Mouse (Mus musculus) ES-CJ7 (cell line): Measurements from ENCODE around the gene Gdnf.

ENCODE experiments used
- DNase-seq: peaks from one replicate; pipeline ENCODE4 v3.0.0; 2011; ENCODE audit warnings: low read depth, low spot score

The Gdnf gene

DNA sequence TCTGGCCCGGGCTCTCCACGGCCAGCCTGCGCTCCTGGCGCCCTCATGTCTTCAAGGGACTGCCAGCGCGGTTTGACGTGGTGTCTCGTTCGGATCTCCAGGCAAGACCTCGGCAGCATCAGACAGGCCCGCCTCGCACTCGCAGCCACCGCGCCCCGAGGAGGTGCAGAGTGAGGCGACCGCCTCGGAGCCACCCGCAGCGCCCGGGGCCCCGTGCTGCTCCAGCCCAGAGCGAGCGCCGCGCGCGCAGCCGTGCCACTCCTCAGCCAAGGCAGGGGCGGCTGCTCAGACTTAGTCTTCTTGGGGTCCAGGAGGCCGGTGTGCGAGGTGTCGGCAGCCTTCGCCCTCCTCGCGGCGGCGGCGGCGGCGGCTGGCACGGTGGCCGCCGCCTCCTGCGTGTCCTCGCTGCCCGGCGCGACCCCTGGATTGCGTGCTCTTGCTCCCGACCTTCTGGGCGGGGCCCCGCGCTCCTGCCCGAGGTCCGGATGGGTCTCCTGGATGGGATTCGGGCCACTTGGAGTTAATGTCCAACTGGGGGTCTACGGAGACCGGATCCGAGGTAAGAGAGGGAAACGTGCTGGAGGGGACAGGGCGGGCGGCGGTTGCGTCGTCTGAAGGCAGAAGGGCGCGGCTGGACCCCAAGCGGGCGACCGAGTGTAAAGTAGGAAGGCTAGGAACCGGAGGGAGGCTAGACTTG lies at the start of gene Gdnf:
Gdnf (plus strand) TSS at position 291 of the 697 bp plus-strand sequence.
- DNase-seq, result peak; percentile 33

DNA sequence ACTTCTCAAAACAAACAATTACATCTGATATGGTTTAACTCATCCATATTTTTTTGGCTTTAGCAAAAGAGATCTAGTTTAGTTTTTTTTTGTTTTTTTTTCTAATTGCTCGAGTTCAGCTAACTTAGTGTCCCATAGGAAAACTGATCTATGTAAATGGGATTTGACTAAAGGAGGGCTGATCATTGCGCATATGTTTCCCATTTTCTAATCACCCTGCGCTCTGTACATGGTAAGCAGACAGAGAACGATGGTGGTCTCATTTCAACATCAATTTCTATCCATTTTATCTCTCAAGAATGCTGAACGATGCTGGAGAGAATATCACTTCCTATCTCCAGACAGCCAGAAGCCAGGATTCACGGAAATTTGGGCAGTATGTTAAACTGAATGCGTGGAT lies 43.5 kb upstream of the Gdnf start:
- DNase-seq, result no peak

GRCm38 (mm10) chr15:7772983-7773382 lies 37.7 kb upstream of the Gdnf start:
- DNase-seq, result no peak

DNA sequence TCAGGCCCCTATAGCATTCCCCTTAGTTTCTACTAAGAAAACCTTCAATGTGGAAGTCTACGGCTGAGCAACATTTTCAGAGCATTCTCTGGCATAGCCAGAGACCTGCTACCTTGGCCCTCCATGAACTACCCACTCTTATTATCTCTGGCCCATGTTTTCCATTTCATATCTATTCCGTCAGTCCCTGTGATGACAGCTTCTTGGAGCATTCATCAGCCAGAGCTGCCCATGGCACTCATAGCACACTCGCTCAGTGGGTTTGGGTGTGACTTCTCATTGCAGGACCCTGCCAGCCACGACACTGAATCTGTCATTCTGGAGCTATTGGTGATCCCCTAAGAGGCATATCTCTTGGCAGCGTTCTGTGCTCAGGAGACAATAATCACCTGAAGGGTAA lies 29.1 kb upstream of the Gdnf start:
- no peak for DNase-seq

GRCm38 (mm10) chr15:7809841-7810391 lies 730 bp upstream of the Gdnf start:
- DNase-seq, result peak; percentile 41

DNA sequence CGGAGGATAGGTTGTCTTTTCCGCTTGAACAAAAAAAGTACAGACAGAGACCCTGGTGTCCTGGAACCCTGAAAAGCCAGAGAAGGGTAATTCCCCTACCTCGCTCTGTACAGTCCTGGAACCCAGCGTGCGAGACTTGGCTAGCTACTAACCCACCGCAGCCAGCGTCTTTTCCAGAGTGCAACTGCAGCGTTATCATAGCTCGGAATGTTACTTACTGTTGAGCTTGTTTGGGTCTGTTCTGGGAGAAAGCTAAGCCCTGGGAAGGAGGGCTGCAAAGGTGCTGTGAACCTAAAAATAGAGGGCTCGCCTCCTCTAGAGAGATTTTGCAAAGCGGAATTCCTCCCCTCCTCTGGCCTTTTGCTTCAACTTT lies 593 bp downstream of the Gdnf start:
- DNase-seq, result peak; percentile 23

GRCm38 (mm10) chr15:7811856-7812733 lies 1.4 kb downstream of the Gdnf start:
- peak; percentile 43 for DNase-seq

- DNase-seq, result peak; percentile 75
Observed at GRCm38 (mm10) chr15:7812872-7813530, 2.4 kb downstream of the Gdnf start.

GRCm38 (mm10) chr15:7813531-7814370 lies 3.1 kb downstream of the Gdnf start:
- DNase-seq, result peak; percentile 16

DNA sequence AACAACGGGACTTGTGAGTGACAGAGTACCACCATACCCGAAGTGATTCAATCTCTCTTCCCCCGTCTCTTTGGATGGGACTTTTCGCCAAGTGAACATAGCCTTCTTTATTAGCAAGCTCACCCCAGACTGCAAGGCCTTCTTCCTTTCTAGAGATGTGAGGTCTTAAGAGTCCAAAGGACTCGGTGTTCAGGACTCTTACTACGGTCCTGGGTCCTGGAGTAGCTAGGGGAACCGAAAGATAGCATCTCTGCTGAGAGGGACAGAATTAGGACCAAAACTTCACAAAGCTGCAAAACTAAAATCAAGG lies 3.7 kb downstream of the Gdnf start:
- DNase-seq, result no peak

GRCm38 (mm10) chr15:7814917-7815316 lies 4.3 kb downstream of the Gdnf start:
- DNase-seq, result no peak

DNA sequence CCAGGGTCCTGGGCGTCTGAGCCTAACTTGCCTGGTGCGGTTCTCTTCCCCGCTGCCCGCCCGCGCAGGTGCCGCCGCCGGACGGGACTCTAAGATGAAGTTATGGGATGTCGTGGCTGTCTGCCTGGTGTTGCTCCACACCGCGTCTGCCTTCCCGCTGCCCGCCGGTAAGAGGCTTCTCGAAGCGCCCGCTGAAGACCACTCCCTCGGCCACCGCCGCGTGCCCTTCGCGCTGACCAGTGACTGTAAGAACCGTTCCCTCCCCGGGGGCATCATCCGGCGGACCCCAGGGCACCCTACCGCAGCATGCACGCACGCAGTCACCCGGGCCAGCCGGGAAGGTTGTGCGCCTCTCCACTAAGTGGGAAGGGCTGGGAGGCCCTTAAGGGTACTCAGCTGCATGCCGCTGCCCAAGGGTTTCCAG lies 4.9 kb downstream of the Gdnf start:
- no peak for DNase-seq

GRCm38 (mm10) chr15:7823886-7824285 lies 13.2 kb downstream of the Gdnf start:
- no peak for DNase-seq

DNA sequence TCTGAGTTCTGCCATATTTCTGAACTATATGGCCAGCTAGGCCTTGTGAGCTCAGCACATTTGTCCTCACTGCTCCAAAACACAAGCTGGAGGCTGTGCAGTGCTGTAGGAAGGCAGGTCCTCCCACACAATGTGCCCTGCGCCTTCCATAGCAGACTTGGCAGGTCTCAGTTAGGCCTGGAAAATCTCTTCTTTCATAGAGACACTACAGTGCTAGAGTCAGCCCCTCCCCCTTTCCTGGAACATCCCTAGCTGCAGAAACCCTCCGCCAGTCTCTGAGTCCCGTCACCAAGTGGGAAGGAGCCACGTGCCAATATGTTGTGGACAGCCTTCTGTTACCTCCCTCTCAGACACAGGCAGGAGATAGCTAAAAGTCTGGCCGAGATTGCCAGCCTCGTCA lies 14.9 kb downstream of the Gdnf start:
- DNase-seq, result no peak

DNA sequence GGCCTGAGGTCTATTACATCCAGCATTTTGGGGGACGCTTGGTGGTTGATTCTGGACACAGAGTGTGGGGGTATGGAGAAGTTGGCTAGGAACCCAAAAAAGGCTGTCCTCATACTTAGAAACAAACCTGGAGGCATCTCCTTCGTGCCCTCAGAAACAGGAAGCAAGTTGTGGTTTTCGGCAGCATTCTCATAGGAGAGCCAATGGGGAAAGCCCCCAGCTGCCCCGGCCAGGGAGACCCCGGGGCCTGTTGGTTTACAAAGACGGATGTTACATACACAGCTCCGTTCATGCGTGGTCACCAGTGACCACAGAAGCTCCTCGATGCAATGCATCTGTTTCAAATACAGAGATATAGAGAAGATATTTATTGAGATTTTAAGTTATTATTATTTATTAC lies 24.8 kb downstream of the Gdnf start:
- no peak for DNase-seq

GRCm38 (mm10) chr15:7838060-7838920 lies 27.6 kb downstream of the Gdnf start:
- DNase-seq, result no peak

- no peak for DNase-seq
Observed at GRCm38 (mm10) chr15:7838921-7839309, 28.3 kb downstream of the Gdnf start.

DNA sequence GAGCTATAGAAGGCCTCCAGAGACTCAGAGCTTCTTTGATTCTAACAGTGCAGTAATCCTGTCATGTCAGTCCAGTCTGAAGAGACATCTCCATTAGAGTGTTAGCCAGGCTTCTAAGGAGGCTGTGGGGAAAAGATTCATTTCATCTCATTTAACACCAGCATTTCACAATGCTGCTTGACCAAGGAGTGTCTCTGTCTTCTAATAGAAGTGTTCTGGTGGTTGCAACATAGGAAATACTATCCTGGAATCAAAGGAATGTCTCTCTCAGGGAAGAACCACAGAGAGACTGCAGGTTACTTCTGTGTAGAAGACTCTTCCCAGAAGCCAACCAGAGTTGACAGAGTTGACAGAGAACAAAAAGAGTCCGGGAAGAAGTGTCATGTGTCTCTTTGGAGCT lies 31.0 kb downstream of the Gdnf start:
- no peak for DNase-seq

DNA sequence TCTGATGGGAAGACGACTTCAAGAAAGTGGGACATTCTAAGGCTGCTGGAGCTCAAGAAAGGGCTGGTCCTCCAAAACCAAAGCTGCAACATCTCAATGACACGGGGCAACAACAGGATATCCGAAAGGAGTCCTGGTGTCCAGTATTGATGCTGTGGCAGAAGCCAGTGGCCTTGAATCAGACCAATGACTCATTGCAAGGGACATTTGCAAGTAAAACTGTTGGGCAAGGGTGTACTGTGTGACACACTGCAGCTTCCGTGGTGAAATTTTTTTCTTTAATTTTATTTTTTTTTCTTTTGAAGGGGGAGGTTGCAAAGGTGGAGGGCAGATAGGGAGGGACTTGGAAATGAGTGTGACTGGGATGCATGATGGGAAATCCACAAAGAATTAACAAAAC lies 31.8 kb downstream of the Gdnf start:
- no peak for DNase-seq

DNA sequence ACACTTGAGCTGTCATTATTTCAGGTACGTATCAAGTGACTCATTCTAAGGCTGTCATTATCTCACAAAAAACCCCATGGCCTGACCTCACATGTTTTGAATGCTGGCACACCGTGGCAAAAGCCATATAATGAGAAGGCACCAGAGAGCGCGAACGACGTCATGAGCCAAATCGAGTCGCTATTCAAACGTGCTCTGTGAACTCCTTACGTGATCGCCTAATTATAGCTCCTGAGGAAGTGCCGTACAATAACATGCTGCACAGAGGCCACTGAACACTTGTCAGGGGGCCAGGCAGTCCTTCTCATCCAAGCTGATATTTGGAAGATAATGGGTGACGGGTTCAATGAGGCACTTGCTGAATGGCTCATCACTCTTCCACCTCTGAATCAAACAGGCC lies 46.8 kb downstream of the Gdnf start:
- no peak for DNase-seq

- DNase-seq, result no peak
Observed at GRCm38 (mm10) chr15:7858841-7859240, 48.2 kb downstream of the Gdnf start.
